Mouse (Mus musculus): ENCODE measurements around the gene Nppc. TPM values are rescaled to one million over a fixed set of nuclear protein-coding genes. Genes with fewer than 3 reads are reported as not detected.

Nppc gene
- polyA plus RNA-seq (2015; fragmentation: Nextera tagmentation; extraction: Ambion mirVana): 0.36 and 0.87 TPM in 2 replicates

GRCm38 (mm10) chr1:86670279-86671038, at the start of gene Nppc:
Gene Nppc (minus strand): TSS chr1:86670571.

GRCm38 (mm10) chr1:86703300-86703964, 33.1 kb upstream of the Nppc start, which contains the start of gene Dis3l2:
Gene Dis3l2 (plus strand): TSS chr1:86703808.

Small RNA genes within 50 kb of the gene (microRNA-seq; reads per million reads assigned to microRNA genes)
- not detected for gene Gm22955

Other genes starting within 250 kb of the Nppc start
- 0.36 and 0.41 TPM in 2 replicates for gene Nmur1, start 244.3 kb downstream of the Nppc start, polyA plus RNA-seq (2015; fragmentation: Nextera tagmentation; extraction: Ambion mirVana)
- not detected in 2 replicates for gene Tex44, start 244.2 kb downstream of the Nppc start, polyA plus RNA-seq (2015; fragmentation: Nextera tagmentation; extraction: Ambion mirVana)
- 699 and 900 TPM in 2 replicates for gene Ptma, start 143.8 kb downstream of the Nppc start, polyA plus RNA-seq (2015; fragmentation: Nextera tagmentation; extraction: Ambion mirVana)
- gene Pde6d, start 87.9 kb downstream of the Nppc start, polyA plus RNA-seq (2015; fragmentation: Nextera tagmentation; extraction: Ambion mirVana): 42.3 and 48.5 TPM in 2 replicates
- 15.8 and 16.2 TPM in 2 replicates for gene Cops7b, start 87.7 kb downstream of the Nppc start, polyA plus RNA-seq (2015; fragmentation: Nextera tagmentation; extraction: Ambion mirVana)
- 9.4 and 10.0 TPM in 2 replicates for gene Dis3l2, start 33.2 kb upstream of the Nppc start, polyA plus RNA-seq (2015; fragmentation: Nextera tagmentation; extraction: Ambion mirVana)